Mouse (Mus musculus): ENCODE data around the gene Slc44a3.

Slc44a3 gene

GRCm38 (mm10) chr3:121418850-121419435 is 113.3 kb downstream of the Slc44a3 start:
- DNase-seq, result no peak

GRCm38 (mm10) chr3:121418251-121418601 is 114.0 kb downstream of the Slc44a3 start:
- DNase-seq, result no peak

DNA sequence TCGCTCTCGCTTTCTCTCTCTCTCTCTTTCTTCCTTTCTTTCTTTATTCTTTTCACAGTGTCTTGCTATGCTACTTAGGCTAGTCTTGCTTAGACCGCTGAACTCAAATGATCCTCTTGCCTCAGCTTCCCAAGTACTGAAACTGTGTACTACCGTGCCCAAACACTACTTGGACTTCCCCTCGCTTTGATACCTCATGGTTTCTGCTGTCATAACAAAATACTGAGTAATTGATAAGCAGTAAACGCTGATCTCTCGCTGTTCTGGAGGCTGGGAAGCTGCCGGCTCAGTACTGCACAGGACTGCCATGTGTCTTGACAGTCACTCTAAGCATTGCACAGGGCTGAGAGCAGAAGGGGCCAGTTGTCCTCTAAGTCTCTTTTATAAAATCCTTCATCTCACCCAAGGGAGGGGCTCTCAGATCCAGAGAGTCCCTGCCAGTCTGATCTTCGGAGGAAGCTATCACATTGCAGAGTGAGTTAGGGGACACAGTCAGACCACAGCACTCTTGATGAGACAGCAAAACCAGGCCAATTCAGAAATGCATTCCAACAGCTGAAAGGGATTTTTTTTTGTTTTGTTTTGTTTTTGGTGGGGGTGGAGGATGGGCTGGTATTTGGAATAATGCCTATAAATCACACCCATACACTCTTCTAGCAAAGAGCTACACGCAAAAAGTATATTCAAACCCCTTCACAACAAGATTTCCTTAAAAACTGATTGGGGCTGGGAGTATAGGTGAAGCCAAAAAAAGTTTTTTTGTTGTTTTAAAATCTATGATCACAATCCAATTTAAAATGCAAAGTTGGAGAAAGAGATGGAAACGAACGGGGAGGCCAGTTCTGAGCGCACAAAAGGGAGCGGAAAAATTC is 114.6 kb downstream of the Slc44a3 start:
- no peak for DNase-seq

DNA sequence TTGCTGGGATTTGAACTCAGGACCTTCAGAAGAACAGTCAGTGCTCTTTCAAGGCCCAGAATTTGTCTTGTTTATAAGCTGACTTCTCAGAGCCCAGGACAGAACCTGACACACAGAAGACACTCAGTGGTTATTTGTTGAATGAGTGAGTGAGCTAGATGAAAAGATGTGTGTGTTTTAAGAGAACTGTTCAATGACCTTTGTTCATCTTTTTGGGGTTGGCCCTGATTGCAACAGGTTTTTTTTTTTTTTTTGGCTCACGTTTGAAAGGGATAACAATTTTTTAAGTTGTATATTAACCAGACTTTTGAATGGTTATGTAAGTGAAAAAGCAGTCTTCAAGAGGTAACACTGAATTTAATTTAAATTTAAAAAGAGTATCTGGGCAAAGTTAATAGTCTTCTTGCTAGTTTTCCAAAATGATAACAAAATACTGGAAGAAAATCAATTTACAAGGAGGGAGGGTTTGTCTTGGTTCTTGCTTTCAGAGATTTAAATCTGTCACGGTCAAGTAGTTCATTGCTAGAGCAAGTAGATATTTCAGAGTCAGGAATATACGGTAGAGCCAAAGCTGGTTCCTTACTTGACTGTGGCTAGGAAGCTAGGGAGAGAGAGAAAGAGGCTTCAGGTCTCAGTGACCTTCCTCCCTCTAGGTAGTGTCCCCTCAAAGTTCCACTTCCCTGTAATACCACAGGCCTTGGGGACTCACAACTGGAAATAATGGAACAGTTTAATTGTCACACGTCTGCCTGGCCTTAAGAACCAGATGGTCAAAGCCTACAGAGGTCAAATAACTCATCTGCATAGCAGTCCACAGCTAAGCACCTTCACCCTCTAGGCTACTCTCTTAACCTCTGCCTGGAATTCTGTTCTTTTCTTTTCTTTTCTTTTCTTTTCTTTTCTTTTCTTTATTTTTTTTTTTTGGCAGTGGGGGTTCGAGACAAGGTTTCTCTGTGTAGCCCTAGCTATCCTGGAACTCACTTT is 115.7 kb downstream of the Slc44a3 start:
- no peak for DNase-seq

- no peak for DNase-seq
These were observed 120.8 kb downstream of the Slc44a3 start for GRCm38 (mm10) chr3:121411450-121411849.
